ENCODE assay signal across 28 mouse cellular contexts in genomic region chr13:83067496-83067895, GRCm38 (mm10).
DNase-seq lines count a peak whose midpoint lies in the region; TF ChIP-seq lines count a peak whose summit lies in the region.
"Had no signal": no experiment of that assay in that cellular context is flagged by ENCODE, and none has a peak within 500 bp of the region (broad histone marks: within the 10 kb centered on the region; RNA-seq: fewer than 3 reads in every experiment).

No protein-coding gene starts in this region.

- no peak for DNase-seq in spleen, adult 2 months (ENCODE audit: low read depth in 1 of 2, low spot score in 2 of 2)
- DNase-seq in spleen, adult 12 weeks (ENCODE audit: low spot score), result no peak
- peak; percentile 53 for DNase-seq in retina, embryonic 14.5 days (ENCODE audit: low spot score)
- DNase-seq in lung, postnatal 10 days, result no peak
- DNase-seq in right cerebral cortex, postnatal 36 days (ENCODE audit: low spot score in 2 of 2), result no peak
- no peak for DNase-seq in kidney, postnatal 36 days
- DNase-seq in natural killer cell, adult 2 months (ENCODE audit: low spot score in 2 of 2), result no peak
- DNase-seq: adrenal gland, adult 2 months; adrenal gland, postnatal 14 days; cerebellum, adult 11-12 months; cerebellum, adult 8-10 months; cerebellum, postnatal 10 days; cerebellum, postnatal 36 days; embryo, embryonic 11 days; gastrocnemius, postnatal 10 days; heart, adult 18-20 months; heart, postnatal 10 days; heart, postnatal 36 days had no signal

- WGBS in spleen, adult 2 months, result 47% methylated on average over 2 of the region's 2 CpGs
- WGBS in macrophage (ENCODE audit: missing documents), result 31% methylated on average over 2 of the region's 2 CpGs

- no peaks in the 10 kb centered on the region for H3K36me3 ChIP-seq in spleen, adult 2 months (ENCODE audit: control insufficient read depth, insufficient read depth, low read length)
- H3K36me3 ChIP-seq in macrophage (ENCODE audit: inconsistent target), result no peaks in the 10 kb centered on the region
- H3K36me3 ChIP-seq: embryonic facial prominence, embryonic 10.5 days; embryonic facial prominence, embryonic 13.5 days; forebrain, embryonic 12.5 days; forebrain, embryonic 15.5 days; heart, embryonic 12.5 days; heart, embryonic 15.5 days; hindbrain, embryonic 10.5 days; hindbrain, embryonic 13.5 days had no signal

- no peaks in the 10 kb centered on the region for H3K79me2 ChIP-seq in macrophage (ENCODE audit: inconsistent target)

- peak overlapping the region; percentile 65 for H3K27ac ChIP-seq in spleen, adult 2 months (ENCODE audit: insufficient read depth, low read length)
- H3K27ac ChIP-seq in macrophage, result peak overlapping the region; percentile 85
- H3K27ac ChIP-seq: embryonic facial prominence, embryonic 10.5 days; embryonic facial prominence, embryonic 13.5 days; forebrain, embryonic 12.5 days; forebrain, embryonic 15.5 days; heart, embryonic 15.5 days; hindbrain, embryonic 10.5 days; hindbrain, embryonic 13.5 days had no signal

- no peak overlapping the region for H3K4me3 ChIP-seq in spleen, adult 2 months (ENCODE audit: extremely low read depth, insufficient read depth, insufficient read length)
- no peak overlapping the region for H3K4me3 ChIP-seq in macrophage (ENCODE audit: inconsistent target)
- H3K4me3 ChIP-seq: embryonic facial prominence, embryonic 10.5 days; embryonic facial prominence, embryonic 13.5 days; erythroblast, embryonic 14.5 days; forebrain, embryonic 12.5 days; forebrain, embryonic 15.5 days; heart, embryonic 12.5 days; heart, embryonic 15.5 days; hindbrain, embryonic 10.5 days; hindbrain, embryonic 13.5 days had no signal

- no peak for TF ChIP-seq CTCF in spleen, adult 2 months (IDR thresholded peaks at IDR 0.05; ENCODE audit: extremely low read depth, insufficient read depth, insufficient read length, insufficient replicate concordance)

- no peak for TF ChIP-seq POLR2A in spleen, adult 2 months (IDR thresholded peaks at IDR 0.05; ENCODE audit: low read depth, low read length)

- H3K4me1 ChIP-seq in spleen, adult 2 months (ENCODE audit: control insufficient read depth, insufficient read depth, insufficient read length), result peaks cover 5% of the 10 kb centered on the region
- H3K4me1 ChIP-seq: embryonic facial prominence, embryonic 10.5 days; embryonic facial prominence, embryonic 13.5 days; forebrain, embryonic 12.5 days; forebrain, embryonic 15.5 days; heart, embryonic 12.5 days; heart, embryonic 15.5 days; hindbrain, embryonic 10.5 days; hindbrain, embryonic 13.5 days had no signal

- no peaks in the 10 kb centered on the region for H3K27me3 ChIP-seq in spleen, adult 2 months (ENCODE audit: control insufficient read depth, insufficient read depth, low read length)
- H3K27me3 ChIP-seq: embryonic facial prominence, embryonic 13.5 days; forebrain, embryonic 12.5 days; forebrain, embryonic 15.5 days; heart, embryonic 12.5 days; heart, embryonic 15.5 days; hindbrain, embryonic 13.5 days had no signal
